Mouse (Mus musculus) heart, postnatal 0 days (tissue): ENCODE results near the gene Fam98a. TPM values are rescaled to one million over a fixed set of nuclear protein-coding genes. Genes with fewer than 3 reads are reported as not detected.

Experiments used
- ATAC-seq: fragments of 200-750 bp; cut with Nextera tagmentation; 2 replicates; pipeline ENCODE4 v1.8.0; 2017; ENCODE audit warnings: low read depth, moderate number of reproducible peaks, moderate library complexity; ENCODE audit not compliant: insufficient read depth
- DNase-seq: peaks from one replicate; pipeline ENCODE4 v3.0.0-alpha.2; 2016; ENCODE audit warnings: low spot score
- H3K27ac ChIP-seq: fragments of 300-500 bp; sonication (generic); 2 replicates; pipeline ENCODE4 v1.5.1; 2014; ENCODE audit warnings: low read depth, mild to moderate bottlenecking
- H3K27me3 ChIP-seq: fragments of 300-500 bp; sonication (generic); 2 replicates; pipeline ENCODE4 v1.6.1; 2014; ENCODE audit warnings: low read length, mixed read lengths; ENCODE audit not compliant: control insufficient read depth, insufficient read depth
- H3K36me3 ChIP-seq: fragments of 300-500 bp; sonication (generic); replicated peaks from 2 replicates; pipeline ENCODE4 v1.6.1; 2014; ENCODE audit warnings: low read length, mixed read lengths; ENCODE audit not compliant: control insufficient read depth, insufficient read depth
- H3K4me1 ChIP-seq: fragments of 300-500 bp; sonication (generic); 2 replicates; pipeline ENCODE4 v1.6.1; 2014; ENCODE audit warnings: antibody characterized with exemption; ENCODE audit not compliant: control insufficient read depth, insufficient read depth
- H3K4me2 ChIP-seq: fragments of 300-500 bp; sonication (generic); 2 replicates; pipeline ENCODE4 v1.6.1; 2014; ENCODE audit warnings: low read depth, mild to moderate bottlenecking, low read length, moderate library complexity
- H3K4me3 ChIP-seq: fragments of 300-500 bp; sonication (generic); 2 replicates; pipeline ENCODE4 v1.5.1; 2014; ENCODE audit warnings: low read depth, low read length
- H3K9ac ChIP-seq: fragments of 300-500 bp; sonication (generic); replicated peaks from 2 replicates; pipeline ENCODE4 v1.6.1; 2014; ENCODE audit warnings: low read depth, low read length, mixed read lengths
- H3K9me3 ChIP-seq: fragments of 300-500 bp; sonication (generic); replicated peaks from 2 replicates; pipeline ENCODE4 v1.6.1; 2016; ENCODE audit warnings: low read length; ENCODE audit not compliant: control insufficient read depth
- CTCF ChIP-seq: IDR thresholded peaks from 2 replicates; pipeline ENCODE4 v1.5.1; 2016; ENCODE audit warnings: antibody characterized with exemption, control low read depth, low read depth
- EP300 ChIP-seq: IDR thresholded peaks from 2 replicates; pipeline ENCODE4 v1.6.1; 2016; ENCODE audit warnings: antibody characterized with exemption, low read depth
- WGBS: fragments of 180-500 bp; shearing (Covaris S2); extraction: QIAGEN DNeasy Blood & Tissue Kit; methylation state at CpG from one replicate; pipeline ENCODE4 v1.1.7; 2014; 5-methylcytosine and 5-hydroxymethylcytosine counted together
- polyA plus RNA-seq: library from polyadenylated mRNA; unstranded; fragments of >200 nt; fragmentation: Nextera tagmentation; extraction: Ambion mirVana; gene quantifications from 2 replicates; pipeline ENCODE4 v1.2.1, GENCODE M21; 2015
- total RNA-seq: library from RNA; depleted of rRNA; stranded (reverse); fragments of >200 nt; gene quantifications from 2 replicates; pipeline ENCODE4 v1.2.3, GENCODE M21; 2014; ENCODE audit warnings: low replicate concordance; rRNA removed

Fam98a gene
- total and polyA plus RNA-seq, 2 experiments from 2014 or later, result 6.9 to 20.8 TPM

GRCm38 (mm10) chr17:75495213-75495612 is 56.5 kb downstream of the Fam98a start:
- no peak for ATAC-seq
- Histone ChIP-seq H3K4me1 (peaks cover 5% of the 10 kb centered on the region), H3K4me2 (no peak overlapping the region), H3K4me3 (no peak overlapping the region), H3K36me3 (0 out of 2 replicates have a peak, but pooled peaks cover 5% of the 10 kb centered on the region), H3K27ac (no peak overlapping the region), H3K9me3 (no peaks in the 10 kb centered on the region), H3K9ac (no peak overlapping the region), H3K27me3 (no peaks in the 10 kb centered on the region)
- TF ChIP-seq CTCF, result no peak
- TF ChIP-seq EP300, result no peak
- DNase-seq, result no peak
- 62% methylated on average over 4 of the region's 4 CpGs for WGBS

Other genes with a start within 250 kb of the Fam98a start
- 18.7 and 23.5 TPM in 2 replicates for gene Rasgrp3, start 116.0 kb downstream of the Fam98a start, total RNA-seq
- 15.5 and 17.2 TPM in 2 replicates for gene Rasgrp3, start 116.0 kb downstream of the Fam98a start, polyA plus RNA-seq